Mouse (Mus musculus) gastrocnemius, adult 18-20 months (tissue): ENCODE measurements around the gene Rpia. TPM values are rescaled to one million over a fixed set of nuclear protein-coding genes. Genes with fewer than 3 reads are reported as not detected.

ENCODE experiments used
- DNase-seq: peaks from one replicate; pipeline ENCODE4 v3.0.0; 2021; ENCODE audit warnings: low spot score
- total RNA-seq, 2 experiments: library from RNA; stranded (reverse); gene quantifications; 2 replicates each; pipeline ENCODE4 v1.2.3; 2021

Gene Rpia
- total RNA-seq, 2 experiments from 2014 or later = 15.8 to 16.0 TPM

DNA sequence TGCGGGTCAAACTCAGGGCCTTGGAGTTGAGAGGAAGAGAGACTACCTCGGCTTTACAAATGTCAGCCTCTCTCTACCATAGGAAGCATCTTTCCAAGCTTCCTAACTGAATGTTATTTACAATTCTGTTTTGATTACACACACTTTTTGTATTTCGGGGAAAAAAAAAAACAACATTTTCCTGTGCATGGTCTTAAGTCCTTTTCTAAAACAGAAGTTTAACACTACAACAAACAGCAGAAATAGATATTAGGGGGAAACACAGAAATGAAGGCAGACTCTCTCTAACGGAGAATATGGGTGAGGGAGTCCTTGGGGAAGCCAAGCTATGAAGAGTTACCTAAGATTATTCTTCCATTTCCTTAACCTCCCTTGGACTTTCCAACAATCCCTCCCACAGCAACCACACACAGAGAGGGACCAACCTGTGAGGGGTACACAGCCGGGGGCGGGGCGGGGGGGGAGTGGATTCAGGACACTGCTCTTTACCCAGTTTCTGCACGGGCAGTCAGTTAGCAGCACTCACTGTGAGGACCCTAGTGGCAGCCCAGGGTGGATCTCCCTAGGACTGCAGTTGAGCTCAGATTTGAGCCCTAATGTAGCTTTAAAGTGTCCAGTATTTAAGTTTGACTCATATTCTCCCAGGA lies 40.7 kb downstream of the Rpia start:
- DNase-seq = no peak

DNA sequence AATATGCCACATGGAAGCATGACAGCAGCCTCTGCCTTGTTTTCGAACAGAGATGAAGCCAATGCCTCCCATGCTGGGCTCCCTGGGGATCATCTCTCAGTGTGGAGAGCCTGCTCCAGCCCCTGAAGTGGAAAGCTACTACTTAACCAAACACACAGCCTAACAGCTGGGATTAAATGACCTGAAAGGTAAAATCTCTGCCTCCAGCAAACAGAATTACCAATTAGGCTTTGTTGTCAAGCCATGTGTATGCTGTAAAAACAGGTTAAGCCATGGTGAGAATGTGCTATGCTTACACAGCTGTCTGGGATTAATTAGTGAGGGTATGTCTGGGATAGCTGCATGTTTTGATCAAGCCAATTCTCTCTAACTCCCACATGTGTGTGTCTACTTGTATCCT lies 42.3 kb downstream of the Rpia start:
- no peak for DNase-seq

DNA sequence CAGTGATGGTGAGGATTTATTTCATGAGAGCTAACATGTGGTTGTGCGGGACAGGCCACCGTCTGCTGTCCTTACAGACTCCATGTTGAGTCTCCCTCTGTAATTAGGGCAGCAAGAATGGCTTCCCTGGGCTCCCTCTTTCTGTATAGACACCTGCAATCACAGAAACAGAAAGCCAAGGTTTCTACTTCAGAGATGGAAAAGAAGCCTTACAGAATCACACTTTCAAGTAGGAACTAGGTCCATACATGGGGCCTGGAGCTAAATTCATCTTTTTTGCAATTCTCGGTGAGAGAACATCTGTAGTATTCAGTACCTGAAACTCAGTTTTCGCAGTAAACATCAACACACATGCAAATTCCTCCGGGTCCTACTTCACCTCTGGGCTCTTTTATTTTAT lies 44.3 kb downstream of the Rpia start:
- no peak for DNase-seq

GRCm38 (mm10) chr6:70743902-70744301 lies 48.1 kb downstream of the Rpia start:
- DNase-seq = no peak

GRCm38 (mm10) chr6:70742833-70743232 lies 49.2 kb downstream of the Rpia start:
- no peak for DNase-seq

DNA sequence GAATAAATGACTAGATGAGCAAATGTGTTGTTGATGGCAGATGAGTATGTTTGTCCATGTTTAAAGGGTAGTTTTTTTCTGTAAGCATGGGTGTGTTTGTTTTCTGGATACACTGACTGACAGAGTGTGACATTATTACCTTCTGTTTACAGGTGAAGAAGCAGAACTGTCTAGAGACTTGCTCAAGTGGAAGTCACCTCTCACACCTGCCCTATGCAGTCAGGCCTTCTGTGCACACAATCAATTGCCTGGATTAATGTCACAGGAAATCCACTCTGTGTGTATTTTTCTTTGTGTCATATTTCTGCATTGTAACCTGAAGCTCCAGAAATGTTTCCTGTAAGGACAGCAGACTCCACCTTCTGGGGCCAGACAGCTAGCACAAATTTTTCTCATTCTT lies 51.5 kb downstream of the Rpia start:
- DNase-seq = no peak

DNA sequence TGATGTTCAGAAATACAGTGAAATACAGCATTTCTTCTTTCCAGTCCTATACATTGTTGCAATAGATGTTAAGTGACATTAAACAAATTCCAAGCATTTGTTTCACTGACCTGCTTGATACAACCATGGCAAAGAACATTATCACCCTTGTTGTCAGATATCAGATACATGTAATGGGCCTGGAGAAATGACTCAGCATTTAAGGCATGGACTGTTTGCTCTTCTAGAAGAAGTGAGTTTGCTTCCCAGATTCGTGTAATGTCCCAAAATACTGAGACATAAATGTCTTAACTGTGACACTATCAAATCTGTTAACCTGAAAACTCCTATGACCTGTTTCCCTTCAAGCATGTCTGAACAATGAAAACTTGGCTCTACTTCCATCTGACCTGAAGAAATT lies 52.6 kb downstream of the Rpia start:
- no peak for DNase-seq

GRCm38 (mm10) chr6:70735528-70735927 lies 56.5 kb downstream of the Rpia start:
- DNase-seq = no peak

GRCm38 (mm10) chr6:70730828-70731227 lies 61.2 kb downstream of the Rpia start:
- DNase-seq = no peak

DNA sequence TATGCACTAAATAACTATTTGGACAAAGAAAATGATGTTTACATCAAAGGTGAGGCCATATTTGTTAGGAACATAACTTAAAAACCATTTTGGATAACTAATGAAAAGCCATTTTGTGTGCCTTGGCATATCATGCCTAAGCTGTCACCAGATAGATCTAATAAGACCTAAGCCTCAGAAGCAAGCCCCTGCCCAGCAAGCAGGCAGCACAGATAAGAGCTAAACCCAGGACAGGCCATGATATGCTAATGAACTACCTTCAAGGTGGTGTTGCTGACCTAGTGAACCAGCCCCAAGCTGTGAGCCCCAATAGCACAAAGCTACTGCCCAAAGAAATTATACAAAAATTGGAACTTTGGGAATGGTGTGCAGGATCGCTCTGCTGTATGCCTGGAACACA lies 62.9 kb downstream of the Rpia start:
- no peak for DNase-seq

DNA sequence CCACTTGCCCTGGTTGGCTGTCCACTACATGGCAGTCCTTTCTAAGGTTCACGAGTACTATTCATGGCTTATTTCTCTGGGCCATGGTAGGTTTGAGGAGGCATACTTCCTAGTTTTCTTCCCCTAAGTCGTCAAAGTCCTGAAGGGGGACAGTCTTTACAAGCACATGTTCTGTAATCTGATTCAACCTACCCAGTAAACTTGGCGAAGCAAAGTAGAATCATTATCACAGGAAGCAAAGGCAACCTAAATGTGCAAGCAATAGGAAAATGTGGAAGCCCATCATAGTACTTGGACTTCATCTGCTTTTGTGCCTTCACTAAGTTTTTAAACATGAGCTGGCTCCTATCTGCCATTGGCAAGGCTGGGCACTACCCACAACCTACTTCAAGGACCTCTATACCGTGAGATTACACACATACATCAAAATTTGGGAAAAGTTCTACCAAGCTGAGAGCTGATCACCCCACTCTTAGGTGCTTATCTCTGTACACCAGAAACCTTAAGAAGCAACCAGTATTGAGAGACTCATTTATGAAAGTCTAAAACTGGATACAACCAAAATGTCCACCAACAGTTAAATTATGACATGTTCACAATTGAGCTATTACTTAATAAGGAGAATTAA lies 64.8 kb downstream of the Rpia start:
- no peak for DNase-seq

DNA sequence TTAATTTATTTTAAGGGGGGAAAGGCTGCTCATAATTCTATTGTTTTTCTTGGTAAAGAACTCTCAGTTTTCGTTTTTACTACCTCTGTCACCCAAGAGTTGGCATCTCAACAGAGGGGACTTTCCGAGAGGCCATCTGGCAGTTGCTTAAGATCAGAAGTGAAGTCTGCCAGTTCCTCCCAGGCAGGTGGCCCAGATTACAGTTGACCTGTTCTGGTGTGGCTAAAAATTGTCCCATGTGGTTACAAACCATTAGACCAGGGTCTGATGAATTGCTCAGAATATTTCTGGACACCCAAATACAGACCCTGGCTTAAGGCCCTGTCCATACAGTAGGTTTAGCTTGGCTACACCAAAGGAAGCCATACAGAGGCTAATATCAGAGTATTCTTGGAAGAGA lies 66.4 kb downstream of the Rpia start:
- DNase-seq = peak; percentile 64

GRCm38 (mm10) chr6:70724722-70725121 lies 67.3 kb downstream of the Rpia start:
- DNase-seq = no peak

DNA sequence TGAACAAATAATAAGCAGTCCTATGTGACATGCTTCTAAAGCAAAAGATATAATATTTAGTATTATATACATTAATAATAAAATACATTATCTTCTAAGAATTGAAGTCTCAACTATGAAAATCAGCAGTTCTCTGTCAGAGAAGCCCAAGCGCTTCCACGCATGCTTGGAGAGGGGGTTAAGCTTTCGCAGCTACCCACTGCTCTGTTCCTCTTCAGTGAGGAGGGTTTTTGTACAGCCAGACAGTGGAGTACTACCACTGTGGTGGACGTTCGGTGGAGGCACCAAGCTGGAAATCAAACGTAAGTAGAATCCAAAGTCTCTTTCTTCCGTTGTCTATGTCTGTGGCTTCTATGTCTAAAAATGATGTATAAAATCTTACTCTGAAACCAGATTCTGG lies 69.7 kb downstream of the Rpia start:
- DNase-seq = no peak

DNA sequence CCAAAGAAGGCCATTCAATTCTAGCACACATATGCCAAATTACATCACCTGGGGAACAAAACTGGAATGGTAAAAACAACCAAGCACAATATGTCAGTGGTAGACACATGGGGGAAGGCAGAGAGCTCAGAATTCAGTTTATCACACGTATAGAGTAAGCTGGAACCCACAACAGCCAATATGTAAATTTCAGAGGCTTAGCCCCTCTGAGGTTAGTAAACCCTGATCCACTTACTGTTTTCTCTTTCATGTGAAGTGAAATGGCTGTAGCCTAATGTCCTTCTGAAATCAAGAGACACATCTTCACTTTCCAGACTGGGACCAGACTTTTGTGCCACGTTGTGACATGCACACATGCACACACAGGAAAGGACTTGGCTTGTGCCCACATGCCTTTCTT lies 73.3 kb downstream of the Rpia start:
- DNase-seq = no peak

DNA sequence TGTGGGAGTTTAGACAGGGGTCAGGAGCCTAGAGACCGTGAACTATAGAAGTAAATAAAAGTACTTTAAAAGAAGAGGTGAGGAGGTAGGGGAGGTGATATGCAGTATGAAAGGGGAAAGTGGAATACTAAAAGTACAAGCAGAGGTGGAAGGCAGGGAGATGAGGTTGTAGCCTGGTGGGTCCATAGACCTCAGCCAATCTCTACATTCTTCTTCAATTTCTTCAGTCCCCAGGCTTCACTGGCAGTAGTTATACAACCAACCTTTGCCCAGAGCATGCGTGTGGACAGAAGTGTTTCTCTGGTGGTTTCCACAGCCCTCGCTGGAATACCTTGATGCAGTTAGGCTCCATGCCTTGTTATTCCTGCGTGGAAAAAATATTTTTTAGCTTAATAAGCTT lies 73.9 kb downstream of the Rpia start:
- no peak for DNase-seq

GRCm38 (mm10) chr6:70716701-70717393 lies 75.2 kb downstream of the Rpia start:
- no peak for DNase-seq

Other genes starting within 250 kb of the Rpia start
- gene Eif2ak3, start 52.3 kb upstream of the Rpia start, total RNA-seq = 1 to 10 TPM; 2.7 to 3.9 TPM
- not detected for gene Tex37, start 126.7 kb upstream of the Rpia start, total RNA-seq
- gene Foxi3, start 164.3 kb upstream of the Rpia start, total RNA-seq = not detected